Mouse (Mus musculus): ENCODE data around the gene Ubl7. TPM values are rescaled to one million over a fixed set of nuclear protein-coding genes. Genes with fewer than 3 reads are reported as not detected.
A peak's percentile ranks its signal among the peaks of the same experiment; 100 is the strongest.

Ubl7 gene
- total RNA-seq, 2 experiments from 2014 or later, result 70.7 to 73.5 TPM

GRCm38 (mm10) chr9:57904250-57904644, 6.5 kb upstream of the Ubl7 start:
- intact Hi-C loops (cut with DNase I), result no loop called here
- DNase-seq, result no peak

- no peak for DNase-seq
- intact Hi-C loops (cut with DNase I), result no loop called here
These were observed 3.6 kb upstream of the Ubl7 start for GRCm38 (mm10) chr9:57907206-57907605.

- intact Hi-C loops (cut with DNase I), result loop anchor here (5.0 kb wide), 1 partner anchor 50 kb away; no protein-coding TSS in a partner anchor
- DNase-seq, result no peak
These were observed 1.8 kb downstream of the Ubl7 start for GRCm38 (mm10) chr9:57912571-57912970.

- DNase-seq, result no peak
- intact Hi-C loops (cut with DNase I), result no loop called here
These were observed 10.8 kb downstream of the Ubl7 start for GRCm38 (mm10) chr9:57921491-57922060.

- no peak for DNase-seq
- intact Hi-C loops (cut with DNase I), result no loop called here
These were observed 11.6 kb downstream of the Ubl7 start for GRCm38 (mm10) chr9:57922381-57922780.

- no peak for DNase-seq
- intact Hi-C loops (cut with DNase I), result no loop called here
These were observed 12.3 kb downstream of the Ubl7 start for GRCm38 (mm10) chr9:57923046-57923445.

- intact Hi-C loops (cut with DNase I), result no loop called here
- DNase-seq, result no peak
These were observed 20.5 kb downstream of the Ubl7 start for GRCm38 (mm10) chr9:57931166-57931767.

- no peak for DNase-seq
- intact Hi-C loops (cut with DNase I), result no loop called here
These were observed 21.5 kb downstream of the Ubl7 start for GRCm38 (mm10) chr9:57932253-57932652.

GRCm38 (mm10) chr9:57932831-57933602, 22.2 kb downstream of the Ubl7 start:
- intact Hi-C loops (cut with DNase I), result no loop called here
- DNase-seq, result no peak

- intact Hi-C loops (cut with DNase I), result loop anchor here (1.0 to 5.0 kb wide), 3 partner anchors 55 to 74 kb away; no protein-coding TSS in a partner anchor
- peak; percentile 90 to 93 for DNase-seq
These were observed 25.1 kb downstream of the Ubl7 start for GRCm38 (mm10) chr9:57935683-57936437.

- DNase-seq, result no peak
- intact Hi-C loops (cut with DNase I), result loop anchor here (5.0 kb wide), 1 partner anchor 75 kb away; no protein-coding TSS in a partner anchor
These were observed 26.4 kb downstream of the Ubl7 start for GRCm38 (mm10) chr9:57937171-57937570.

- DNase-seq, result peak in 1 of 2 experiments; percentile 3
- intact Hi-C loops (cut with DNase I), result loop anchor here (5.0 kb wide), 1 partner anchor 75 kb away; no protein-coding TSS in a partner anchor
These were observed 26.9 kb downstream of the Ubl7 start for GRCm38 (mm10) chr9:57937651-57938050.

- intact Hi-C loops (cut with DNase I), result loop anchor here (5.0 kb wide), 1 partner anchor 76 kb away; no protein-coding TSS in a partner anchor
- peak in 1 of 2 experiments; percentile 2 for DNase-seq
These were observed 27.7 kb downstream of the Ubl7 start for GRCm38 (mm10) chr9:57938225-57939055.

GRCm38 (mm10) chr9:57939431-57940348, 28.9 kb downstream of the Ubl7 start, which contains the start of gene Sema7a:
TSS of gene Sema7a (plus strand) at chr9:57940112.
- DNase-seq, result peak; percentile 84 to 87
- intact Hi-C loops (cut with DNase I), result loop anchor here (5.0 kb wide), 1 partner anchor 77 kb away; no protein-coding TSS in a partner anchor

- intact Hi-C loops (cut with DNase I), result no loop called here
- DNase-seq, result peak in 1 of 2 experiments; percentile 48
These were observed 29.6 kb downstream of the Ubl7 start for GRCm38 (mm10) chr9:57940349-57940794.

GRCm38 (mm10) chr9:57940861-57941638, 30.3 kb downstream of the Ubl7 start:
- DNase-seq, result peak in 1 of 2 experiments; percentile 19
- intact Hi-C loops (cut with DNase I), result no loop called here

GRCm38 (mm10) chr9:57942039-57942438, 31.3 kb downstream of the Ubl7 start:
- intact Hi-C loops (cut with DNase I), result no loop called here
- DNase-seq, result peak in 1 of 2 experiments; percentile 3

Data from heart, postnatal 14 days (tissue).